Mouse (Mus musculus): Measurements from ENCODE around the gene Arx. TPM values are rescaled to one million over a fixed set of nuclear protein-coding genes. Genes with fewer than 3 reads are reported as not detected.

Gene Arx
- polyA plus RNA-seq, 1 experiment, result 1.0 TPM

DNA sequence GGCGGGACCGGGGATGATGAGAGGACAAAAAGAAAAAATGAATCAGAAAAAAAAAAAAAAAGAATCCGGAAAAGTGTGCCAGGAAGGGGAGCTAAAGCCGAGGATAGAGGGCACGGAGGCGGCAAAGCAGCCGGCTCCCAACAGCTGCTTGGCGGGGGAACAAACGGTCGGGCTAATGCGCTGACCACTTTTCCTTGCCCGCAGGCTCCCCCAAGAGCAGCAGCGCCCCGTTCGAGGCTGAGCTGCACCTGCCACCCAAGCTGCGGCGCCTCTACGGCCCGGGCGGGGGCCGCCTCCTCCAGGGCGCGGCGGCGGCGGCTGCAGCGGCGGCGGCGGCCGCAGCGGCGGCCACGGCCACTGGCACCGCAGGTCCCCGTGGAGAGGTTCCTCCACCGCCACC lies 2.1 kb downstream of the Arx start:
- TF ChIP-seq CTCF (IDR thresholded peaks at IDR 0.05; ENCODE audit: extremely low read depth, insufficient read length, insufficient replicate concordance, low read depth, low read length) (no peak), POLR2A (IDR thresholded peaks at IDR 0.05; ENCODE audit: low read depth, low read length) (no peak)
- no peaks in the 10 kb centered on the region for H3K36me3 ChIP-seq (ENCODE audit: control insufficient read depth, insufficient read depth, low read length)
- H3K4me3 ChIP-seq (ENCODE audit: low read depth, low read length), result peak overlapping the region; percentile 55
- H3K4me1 ChIP-seq (ENCODE audit: control insufficient read depth, insufficient read depth, insufficient read length, low read length), result peaks cover 10% of the 10 kb centered on the region
- no peak overlapping the region for H3K27ac ChIP-seq (ENCODE audit: insufficient read depth, low read depth, low read length)
- WGBS, result 6% methylated on average over 23 of the region's 37 CpGs
- peaks cover 68% of the 10 kb centered on the region for H3K27me3 ChIP-seq (ENCODE audit: control insufficient read depth, insufficient read depth, low read length)

DNA sequence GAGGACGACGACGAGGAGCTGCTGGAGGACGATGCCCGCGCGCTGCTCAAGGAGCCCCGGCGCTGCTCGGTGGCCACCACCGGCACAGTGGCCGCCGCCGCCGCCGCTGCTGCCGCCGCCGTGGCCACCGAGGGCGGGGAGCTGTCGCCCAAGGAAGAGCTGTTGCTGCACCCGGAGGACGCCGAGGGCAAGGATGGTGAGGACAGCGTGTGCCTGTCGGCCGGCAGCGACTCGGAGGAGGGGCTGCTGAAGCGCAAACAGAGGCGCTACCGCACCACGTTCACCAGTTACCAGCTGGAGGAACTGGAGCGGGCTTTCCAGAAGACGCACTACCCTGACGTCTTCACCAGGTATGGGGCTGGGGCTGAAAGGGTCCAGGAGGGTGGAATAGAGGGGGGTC lies 2.8 kb downstream of the Arx start:
- H3K27me3 ChIP-seq (ENCODE audit: control insufficient read depth, insufficient read depth, low read length), result peaks cover 68% of the 10 kb centered on the region
- WGBS, result 12% methylated on average over 36 of the region's 37 CpGs

DNA sequence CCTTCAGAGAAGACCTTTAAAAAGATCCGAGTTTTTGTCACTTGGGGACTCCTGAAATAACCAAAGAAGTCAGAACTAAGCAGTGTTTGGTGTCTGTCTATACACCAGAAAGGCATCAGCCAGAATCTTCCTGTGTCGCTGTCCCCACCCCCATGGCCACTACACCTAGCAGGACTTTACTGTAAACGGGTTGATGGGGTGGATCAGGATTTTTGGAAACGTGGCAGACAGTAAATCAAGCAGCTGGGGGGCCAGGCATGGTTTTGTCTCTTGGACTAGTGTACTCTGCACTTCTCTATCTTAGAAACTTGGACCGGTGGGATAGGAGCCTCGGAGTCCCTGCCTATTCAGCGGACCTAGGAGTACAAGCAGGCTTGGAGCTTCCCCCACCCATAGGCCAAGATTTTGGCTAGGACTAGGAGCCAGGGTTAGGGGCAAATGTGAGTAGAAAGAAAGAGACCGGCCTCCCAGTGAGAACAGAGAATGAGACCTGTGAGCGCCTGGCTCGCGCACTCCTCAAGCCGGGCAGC lies 3.7 kb downstream of the Arx start:
- peaks cover 10% of the 10 kb centered on the region for H3K4me1 ChIP-seq (ENCODE audit: control insufficient read depth, insufficient read depth, insufficient read length, low read length)
- no peaks in the 10 kb centered on the region for H3K36me3 ChIP-seq (ENCODE audit: control insufficient read depth, insufficient read depth, low read length)
- WGBS, result 14% methylated on average over 12 of the region's 12 CpGs
- H3K27me3 ChIP-seq (ENCODE audit: control insufficient read depth, insufficient read depth, low read length), result peaks cover 66% of the 10 kb centered on the region
- H3K27ac ChIP-seq (ENCODE audit: insufficient read depth, low read depth, low read length), result no peak overlapping the region
- TF ChIP-seq CTCF (IDR thresholded peaks at IDR 0.05; ENCODE audit: extremely low read depth, insufficient read length, insufficient replicate concordance, low read depth, low read length) (no peak), POLR2A (IDR thresholded peaks at IDR 0.05; ENCODE audit: low read depth, low read length) (no peak)
- H3K4me3 ChIP-seq (ENCODE audit: low read depth, low read length), result no peak overlapping the region

More for the DNA sequence above, 2.8 kb downstream of the Arx start:
- Histone ChIP-seq H3K36me3 (ENCODE audit: control insufficient read depth, insufficient read depth, low read length) (no peaks in the 10 kb centered on the region), H3K27ac (ENCODE audit: insufficient read depth, low read depth, low read length) (no peak overlapping the region), H3K4me1 (ENCODE audit: control insufficient read depth, insufficient read depth, insufficient read length, low read length) (peaks cover 10% of the 10 kb centered on the region), H3K4me3 (ENCODE audit: low read depth, low read length) (peak overlapping the region; percentile 55)
- TF ChIP-seq CTCF (IDR thresholded peaks at IDR 0.05; ENCODE audit: extremely low read depth, insufficient read length, insufficient replicate concordance, low read depth, low read length), result no peak
- TF ChIP-seq POLR2A (IDR thresholded peaks at IDR 0.05; ENCODE audit: low read depth, low read length), result no peak

DNA sequence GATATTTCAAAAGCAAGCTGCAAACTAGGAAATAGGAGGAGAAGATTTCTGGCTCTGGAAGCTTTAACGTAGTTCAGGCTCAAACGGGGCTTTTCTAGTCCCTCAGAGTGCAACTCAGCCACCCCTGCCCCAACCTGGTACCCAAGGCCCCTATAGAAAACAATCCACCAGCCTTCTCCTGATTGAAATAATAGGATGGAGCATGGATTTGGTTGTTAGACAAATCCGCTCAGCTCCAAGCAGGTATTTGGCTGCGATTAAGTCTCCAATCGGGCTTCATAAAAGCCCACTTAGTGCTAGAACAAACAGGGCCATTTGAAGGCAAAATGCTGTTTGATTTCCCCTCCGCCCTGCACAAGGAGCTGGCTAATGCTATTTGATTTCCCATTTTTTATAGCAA lies 5.8 kb downstream of the Arx start:
- Histone ChIP-seq H3K27ac (ENCODE audit: insufficient read depth, low read depth, low read length) (no peak overlapping the region), H3K36me3 (ENCODE audit: control insufficient read depth, insufficient read depth, low read length) (no peaks in the 10 kb centered on the region), H3K27me3 (ENCODE audit: control insufficient read depth, insufficient read depth, low read length) (peaks cover 52% of the 10 kb centered on the region), H3K4me1 (ENCODE audit: control insufficient read depth, insufficient read depth, insufficient read length, low read length) (peaks cover 3% of the 10 kb centered on the region), H3K4me3 (ENCODE audit: low read depth, low read length) (no peak overlapping the region)
- TF ChIP-seq POLR2A (IDR thresholded peaks at IDR 0.05; ENCODE audit: low read depth, low read length), result no peak
- TF ChIP-seq CTCF (IDR thresholded peaks at IDR 0.05; ENCODE audit: extremely low read depth, insufficient read length, insufficient replicate concordance, low read depth, low read length), result no peak
- WGBS, result 18% methylated on average over 6 of the region's 6 CpGs

DNA sequence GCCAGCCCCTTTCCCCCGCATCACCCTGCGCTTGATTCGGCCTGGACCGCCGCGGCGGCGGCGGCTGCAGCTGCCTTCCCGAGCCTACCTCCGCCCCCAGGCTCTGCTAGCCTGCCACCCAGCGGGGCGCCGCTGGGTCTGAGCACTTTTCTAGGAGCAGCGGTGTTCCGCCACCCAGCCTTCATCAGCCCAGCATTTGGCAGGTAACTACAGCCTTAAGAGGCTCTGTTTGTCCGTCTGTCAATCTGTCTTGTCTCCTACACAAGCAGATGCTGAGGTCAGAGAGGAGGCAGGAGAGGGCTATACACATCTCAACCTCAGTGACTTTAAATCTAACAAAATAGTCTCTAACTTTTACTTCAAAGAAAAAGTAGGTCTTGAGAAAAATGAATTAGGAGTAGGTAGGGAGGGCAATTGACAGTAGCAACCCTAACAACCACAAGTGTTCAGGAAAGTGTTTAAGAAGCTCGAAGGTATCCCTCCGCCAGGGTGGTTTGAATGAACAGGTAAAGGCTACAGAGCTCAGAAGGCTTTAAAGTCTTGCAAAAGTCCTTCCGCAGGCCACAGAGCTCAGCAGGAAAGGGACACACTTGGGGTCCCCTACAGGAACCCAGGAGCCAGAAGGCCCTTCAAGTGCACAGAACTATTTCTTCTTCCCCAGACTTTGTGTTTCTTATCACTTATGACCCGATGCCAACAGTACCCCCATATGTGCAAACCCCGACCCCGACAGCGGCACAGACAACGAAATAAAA lies 8.7 kb downstream of the Arx start:
- peaks cover 3% of the 10 kb centered on the region for H3K4me1 ChIP-seq (ENCODE audit: control insufficient read depth, insufficient read depth, insufficient read length, low read length)
- no peak overlapping the region for H3K4me3 ChIP-seq (ENCODE audit: low read depth, low read length)
- H3K36me3 ChIP-seq (ENCODE audit: control insufficient read depth, insufficient read depth, low read length), result no peaks in the 10 kb centered on the region
- 9% methylated on average over 25 of the region's 25 CpGs for WGBS
- H3K27me3 ChIP-seq (ENCODE audit: control insufficient read depth, insufficient read depth, low read length), result peaks cover 48% of the 10 kb centered on the region
- no peak for TF ChIP-seq CTCF (IDR thresholded peaks at IDR 0.05; ENCODE audit: extremely low read depth, insufficient read length, insufficient replicate concordance, low read depth, low read length)
- no peak for TF ChIP-seq POLR2A (IDR thresholded peaks at IDR 0.05; ENCODE audit: low read depth, low read length)
- H3K27ac ChIP-seq (ENCODE audit: insufficient read depth, low read depth, low read length), result no peak overlapping the region

DNA sequence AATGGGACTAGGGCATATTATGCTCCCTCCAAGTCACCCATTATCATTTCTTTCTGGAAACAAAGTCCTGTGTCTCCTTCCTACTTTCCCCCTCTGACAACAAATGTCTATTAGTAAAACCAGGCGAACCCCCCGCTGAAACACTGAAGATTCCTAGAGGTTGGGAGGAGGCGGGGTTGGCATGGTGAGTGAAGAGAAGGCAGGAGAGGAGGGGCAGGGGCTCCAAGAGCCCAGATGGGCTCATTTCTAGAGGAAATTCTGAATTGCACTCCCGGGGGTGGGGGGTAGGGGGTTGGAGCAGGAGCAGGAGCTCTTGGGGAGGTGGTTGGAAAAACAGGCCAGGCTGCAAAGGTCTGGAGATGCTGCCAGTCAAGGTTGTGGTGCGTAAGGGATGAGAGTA lies 9.6 kb downstream of the Arx start:
- Histone ChIP-seq H3K27me3 (ENCODE audit: control insufficient read depth, insufficient read depth, low read length) (peaks cover 40% of the 10 kb centered on the region), H3K4me1 (ENCODE audit: control insufficient read depth, insufficient read depth, insufficient read length, low read length) (peaks cover 3% of the 10 kb centered on the region), H3K36me3 (ENCODE audit: control insufficient read depth, insufficient read depth, low read length) (no peaks in the 10 kb centered on the region), H3K4me3 (ENCODE audit: low read depth, low read length) (no peak overlapping the region), H3K27ac (ENCODE audit: insufficient read depth, low read depth, low read length) (no peak overlapping the region)
- TF ChIP-seq POLR2A (IDR thresholded peaks at IDR 0.05; ENCODE audit: low read depth, low read length) (no peak), CTCF (IDR thresholded peaks at IDR 0.05; ENCODE audit: extremely low read depth, insufficient read length, insufficient replicate concordance, low read depth, low read length) (no peak)
- 17% methylated on average over 5 of the region's 5 CpGs for WGBS

DNA sequence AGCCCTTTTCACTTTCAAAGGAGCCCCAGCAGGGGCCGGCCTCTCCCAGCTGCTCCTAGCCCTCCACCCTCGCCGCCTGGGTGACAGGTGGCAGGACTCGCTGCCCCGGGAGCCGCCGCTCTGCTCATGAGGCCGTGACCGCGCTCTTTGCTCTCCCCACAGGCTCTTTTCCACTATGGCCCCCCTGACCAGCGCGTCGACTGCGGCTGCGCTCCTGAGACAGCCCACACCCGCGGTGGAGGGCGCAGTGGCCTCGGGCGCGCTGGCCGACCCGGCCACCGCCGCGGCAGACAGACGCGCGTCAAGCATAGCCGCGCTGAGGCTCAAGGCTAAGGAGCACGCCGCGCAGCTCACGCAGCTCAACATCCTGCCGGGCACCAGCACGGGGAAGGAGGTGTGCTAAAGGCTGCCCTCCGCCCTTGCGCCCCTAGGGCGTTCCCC lies 10.8 kb downstream of the Arx start:
- Histone ChIP-seq H3K4me1 (ENCODE audit: control insufficient read depth, insufficient read depth, insufficient read length, low read length) (peaks cover 3% of the 10 kb centered on the region), H3K27me3 (ENCODE audit: control insufficient read depth, insufficient read depth, low read length) (peaks cover 33% of the 10 kb centered on the region), H3K4me3 (ENCODE audit: low read depth, low read length) (no peak overlapping the region), H3K27ac (ENCODE audit: insufficient read depth, low read depth, low read length) (no peak overlapping the region), H3K36me3 (ENCODE audit: control insufficient read depth, insufficient read depth, low read length) (no peaks in the 10 kb centered on the region)
- 11% methylated on average over 40 of the region's 40 CpGs for whole genome bisulfite sequencing
- TF ChIP-seq POLR2A (IDR thresholded peaks at IDR 0.05; ENCODE audit: low read depth, low read length) (no peak), CTCF (IDR thresholded peaks at IDR 0.05; ENCODE audit: extremely low read depth, insufficient read length, insufficient replicate concordance, low read depth, low read length) (no peak)
